Mouse (Mus musculus): ENCODE results near the gene 4930438A08Rik. TPM values are rescaled to one million over a fixed set of nuclear protein-coding genes. Genes with fewer than 3 reads are reported as not detected.

4930438A08Rik gene
- polyA plus RNA-seq, 1 experiment from 2014 or later = 0.20 TPM

- ATAC-seq (replicated peaks; ENCODE audit: insufficient number of reproducible peaks, low FRiP score, low TSS enrichment, low read depth) (no peak), DNase-seq (ENCODE audit: low spot score) (no peak)
- Histone ChIP-seq H3K4me1 (ENCODE audit: control insufficient read depth, insufficient read depth, low read length) (no peaks in the 10 kb centered on the region), H3K9me3 (replicated peaks; ENCODE audit: control insufficient read depth, low read length) (no peaks in the 10 kb centered on the region), H3K4me2 (ENCODE audit: low read depth, low read length) (no peak overlapping the region), H3K27ac (replicated peaks; ENCODE audit: low read depth, low read length) (no peak overlapping the region), H3K4me3 (ENCODE audit: low read depth, low read length) (no peak overlapping the region), H3K36me3 (replicated peaks; ENCODE audit: control insufficient read depth, insufficient read depth, low read depth, low read length) (no peaks in the 10 kb centered on the region), H3K27me3 (ENCODE audit: control insufficient read depth, insufficient read depth, low read length) (no peaks in the 10 kb centered on the region), H3K9ac (replicated peaks; ENCODE audit: low read length) (no peak overlapping the region)
- 85% methylated on average over 4 of the region's 4 CpGs for WGBS
Measured at GRCm38 (mm10) chr11:58261826-58262225, 12.8 kb upstream of the 4930438A08Rik start.

GRCm38 (mm10) chr11:58262336-58262735 lies 12.3 kb upstream of the 4930438A08Rik start:
- no peaks in the 10 kb centered on the region for H3K27me3 ChIP-seq (ENCODE audit: control insufficient read depth, insufficient read depth, low read length)
- no peak overlapping the region for H3K4me3 ChIP-seq (ENCODE audit: low read depth, low read length)
- no peaks in the 10 kb centered on the region for H3K36me3 ChIP-seq (replicated peaks; ENCODE audit: control insufficient read depth, insufficient read depth, low read depth, low read length)
- no peak overlapping the region for H3K27ac ChIP-seq (replicated peaks; ENCODE audit: low read depth, low read length)
- ATAC-seq (replicated peaks; ENCODE audit: insufficient number of reproducible peaks, low FRiP score, low TSS enrichment, low read depth) (no peak), DNase-seq (ENCODE audit: low spot score) (no peak)
- no peak overlapping the region for H3K4me2 ChIP-seq (ENCODE audit: low read depth, low read length)
- H3K9ac ChIP-seq (replicated peaks; ENCODE audit: low read length) = no peak overlapping the region
- H3K4me1 ChIP-seq (ENCODE audit: control insufficient read depth, insufficient read depth, low read length) = no peaks in the 10 kb centered on the region
- no peaks in the 10 kb centered on the region for H3K9me3 ChIP-seq (replicated peaks; ENCODE audit: control insufficient read depth, low read length)
- 88% methylated on average over 3 of the region's 3 CpGs for WGBS

- 60% methylated on average over 2 of the region's 2 CpGs for WGBS
- Histone ChIP-seq H3K9ac (replicated peaks; ENCODE audit: low read length) (no peak overlapping the region), H3K4me3 (ENCODE audit: low read depth, low read length) (no peak overlapping the region), H3K4me2 (ENCODE audit: low read depth, low read length) (no peak overlapping the region), H3K27me3 (ENCODE audit: control insufficient read depth, insufficient read depth, low read length) (no peaks in the 10 kb centered on the region), H3K9me3 (replicated peaks; ENCODE audit: control insufficient read depth, low read length) (no peaks in the 10 kb centered on the region), H3K27ac (replicated peaks; ENCODE audit: low read depth, low read length) (no peak overlapping the region), H3K36me3 (replicated peaks; ENCODE audit: control insufficient read depth, insufficient read depth, low read depth, low read length) (no peaks in the 10 kb centered on the region), H3K4me1 (ENCODE audit: control insufficient read depth, insufficient read depth, low read length) (no peaks in the 10 kb centered on the region)
- no peak for DNase-seq (ENCODE audit: low spot score)
- ATAC-seq (replicated peaks; ENCODE audit: insufficient number of reproducible peaks, low FRiP score, low TSS enrichment, low read depth) = no peak
Measured at GRCm38 (mm10) chr11:58263516-58263915, 11.1 kb upstream of the 4930438A08Rik start.

GRCm38 (mm10) chr11:58264546-58264945 lies 10.1 kb upstream of the 4930438A08Rik start:
- Histone ChIP-seq H3K4me2 (ENCODE audit: low read depth, low read length) (no peak overlapping the region), H3K9ac (replicated peaks; ENCODE audit: low read length) (no peak overlapping the region), H3K9me3 (replicated peaks; ENCODE audit: control insufficient read depth, low read length) (no peaks in the 10 kb centered on the region), H3K4me3 (ENCODE audit: low read depth, low read length) (no peak overlapping the region), H3K27ac (replicated peaks; ENCODE audit: low read depth, low read length) (no peak overlapping the region), H3K4me1 (ENCODE audit: control insufficient read depth, insufficient read depth, low read length) (no peaks in the 10 kb centered on the region), H3K27me3 (ENCODE audit: control insufficient read depth, insufficient read depth, low read length) (no peaks in the 10 kb centered on the region), H3K36me3 (replicated peaks; ENCODE audit: control insufficient read depth, insufficient read depth, low read depth, low read length) (no peaks in the 10 kb centered on the region)
- WGBS = 86% methylated on average over 9 of the region's 9 CpGs
- no peak for DNase-seq (ENCODE audit: low spot score)
- ATAC-seq (replicated peaks; ENCODE audit: insufficient number of reproducible peaks, low FRiP score, low TSS enrichment, low read depth) = no peak

- Histone ChIP-seq H3K36me3 (replicated peaks; ENCODE audit: control insufficient read depth, insufficient read depth, low read depth, low read length) (no peaks in the 10 kb centered on the region), H3K4me3 (ENCODE audit: low read depth, low read length) (no peak overlapping the region), H3K4me1 (ENCODE audit: control insufficient read depth, insufficient read depth, low read length) (no peaks in the 10 kb centered on the region), H3K9ac (replicated peaks; ENCODE audit: low read length) (no peak overlapping the region), H3K4me2 (ENCODE audit: low read depth, low read length) (no peak overlapping the region), H3K27ac (replicated peaks; ENCODE audit: low read depth, low read length) (no peak overlapping the region), H3K27me3 (ENCODE audit: control insufficient read depth, insufficient read depth, low read length) (no peaks in the 10 kb centered on the region), H3K9me3 (replicated peaks; ENCODE audit: control insufficient read depth, low read length) (no peaks in the 10 kb centered on the region)
- DNase-seq (ENCODE audit: low spot score) (no peak), ATAC-seq (replicated peaks; ENCODE audit: insufficient number of reproducible peaks, low FRiP score, low TSS enrichment, low read depth) (no peak)
- WGBS = 84% methylated on average over 3 of the region's 3 CpGs
Measured at GRCm38 (mm10) chr11:58268285-58268684, 6.3 kb upstream of the 4930438A08Rik start.

- no peak overlapping the region for H3K4me2 ChIP-seq (ENCODE audit: low read depth, low read length)
- ATAC-seq (replicated peaks; ENCODE audit: insufficient number of reproducible peaks, low FRiP score, low TSS enrichment, low read depth) (no peak), DNase-seq (ENCODE audit: low spot score) (no peak)
- H3K4me3 ChIP-seq (ENCODE audit: low read depth, low read length) = no peak overlapping the region
- no peak overlapping the region for H3K9ac ChIP-seq (replicated peaks; ENCODE audit: low read length)
- 59% methylated on average over 4 of the region's 4 CpGs for WGBS
- no peaks in the 10 kb centered on the region for H3K36me3 ChIP-seq (replicated peaks; ENCODE audit: control insufficient read depth, insufficient read depth, low read depth, low read length)
- H3K9me3 ChIP-seq (replicated peaks; ENCODE audit: control insufficient read depth, low read length) = no peaks in the 10 kb centered on the region
- no peak overlapping the region for H3K27ac ChIP-seq (replicated peaks; ENCODE audit: low read depth, low read length)
- H3K27me3 ChIP-seq (ENCODE audit: control insufficient read depth, insufficient read depth, low read length) = no peaks in the 10 kb centered on the region
- H3K4me1 ChIP-seq (ENCODE audit: control insufficient read depth, insufficient read depth, low read length) = no peaks in the 10 kb centered on the region
Measured at GRCm38 (mm10) chr11:58275756-58276155, 1.2 kb downstream of the 4930438A08Rik start.

GRCm38 (mm10) chr11:58281970-58282496 lies 7.4 kb downstream of the 4930438A08Rik start:
- 88% methylated on average over 13 of the region's 13 CpGs for WGBS
- DNase-seq (ENCODE audit: low spot score) (no peak), ATAC-seq (replicated peaks; ENCODE audit: insufficient number of reproducible peaks, low FRiP score, low TSS enrichment, low read depth) (no peak)
- Histone ChIP-seq H3K4me1 (ENCODE audit: control insufficient read depth, insufficient read depth, low read length) (no peaks in the 10 kb centered on the region), H3K27ac (replicated peaks; ENCODE audit: low read depth, low read length) (no peak overlapping the region), H3K4me2 (ENCODE audit: low read depth, low read length) (no peak overlapping the region), H3K9ac (replicated peaks; ENCODE audit: low read length) (no peak overlapping the region), H3K9me3 (replicated peaks; ENCODE audit: control insufficient read depth, low read length) (no peaks in the 10 kb centered on the region), H3K36me3 (replicated peaks; ENCODE audit: control insufficient read depth, insufficient read depth, low read depth, low read length) (no peaks in the 10 kb centered on the region), H3K27me3 (ENCODE audit: control insufficient read depth, insufficient read depth, low read length) (no peaks in the 10 kb centered on the region), H3K4me3 (ENCODE audit: low read depth, low read length) (no peak overlapping the region)

- no peaks in the 10 kb centered on the region for H3K4me1 ChIP-seq (ENCODE audit: control insufficient read depth, insufficient read depth, low read length)
- no peak overlapping the region for H3K27ac ChIP-seq (replicated peaks; ENCODE audit: low read depth, low read length)
- H3K9ac ChIP-seq (replicated peaks; ENCODE audit: low read length) = no peak overlapping the region
- no peaks in the 10 kb centered on the region for H3K36me3 ChIP-seq (replicated peaks; ENCODE audit: control insufficient read depth, insufficient read depth, low read depth, low read length)
- 86% methylated on average over 5 of the region's 5 CpGs for WGBS
- DNase-seq (ENCODE audit: low spot score) (no peak), ATAC-seq (replicated peaks; ENCODE audit: insufficient number of reproducible peaks, low FRiP score, low TSS enrichment, low read depth) (no peak)
- no peaks in the 10 kb centered on the region for H3K9me3 ChIP-seq (replicated peaks; ENCODE audit: control insufficient read depth, low read length)
- H3K4me2 ChIP-seq (ENCODE audit: low read depth, low read length) = no peak overlapping the region
- H3K27me3 ChIP-seq (ENCODE audit: control insufficient read depth, insufficient read depth, low read length) = no peaks in the 10 kb centered on the region
- H3K4me3 ChIP-seq (ENCODE audit: low read depth, low read length) = no peak overlapping the region
Measured at GRCm38 (mm10) chr11:58282518-58282917, 7.9 kb downstream of the 4930438A08Rik start.

Data from embryonic facial prominence, embryonic 11.5 days (tissue).